Mouse (Mus musculus) left cerebral cortex, adult 2 months (tissue): ENCODE measurements around the gene Olfr1484. TPM values are rescaled to one million over a fixed set of nuclear protein-coding genes. Genes with fewer than 3 reads are reported as not detected.
"Not testable (repeated sequence)": the region's sequence is repeated elsewhere in the genome, so short reads cannot be mapped to it uniquely, and the experiment has no call there.

Experiments
- DNase-seq, 2 experiments: peaks; one replicate each; pipeline ENCODE4 v3.0.0; 2021 to 2022; ENCODE audit warnings: low spot score in 2 of 2, mixed read lengths in 1 of 2; ENCODE audit errors: extremely low spot score in 1 of 2
- H3K27ac ChIP-seq: fragments of 200-600 bp; 2 replicates; pipeline ENCODE4 v1.8.1; 2022
- H3K4me3 ChIP-seq: fragments of 200-600 bp; 2 replicates; pipeline ENCODE4 v1.8.1; 2022
- CTCF ChIP-seq: fragments of 200-600 bp; IDR thresholded peaks from 2 replicates; pipeline ENCODE4 v1.8.1; 2022; ENCODE audit warnings: antibody characterized with exemption, mild to moderate bottlenecking, moderate library complexity
- intact Hi-C: fragments of 180-260 bp; cut with DNase I; formaldehyde crosslinking; loops from one replicate; pipeline ENCODE4 v1.15.1; 2025
- long read RNA-seq, 2 experiments: library from polyadenylated mRNA; stranded (forward); transcript quantifications; one replicate each; pipeline ENCODE4 v2.0.0; 2021; ENCODE audit warnings: borderline mapping rate in 2 of 2
- microRNA-seq, 2 experiments: library from miRNA; unstranded; fragments of <30 nt; microRNA quantifications; one replicate each; pipeline ENCODE4 v1.2.0; 2021
- total RNA-seq, 2 experiments: library from RNA; stranded (reverse); gene quantifications; 2 replicates each; pipeline ENCODE4 v1.2.3; 2021

The Olfr1484 gene
- not detected for total RNA-seq
- long read RNA-seq, experiment 1: 0 reads
- long read RNA-seq, experiment 2: 0 reads

DNA sequence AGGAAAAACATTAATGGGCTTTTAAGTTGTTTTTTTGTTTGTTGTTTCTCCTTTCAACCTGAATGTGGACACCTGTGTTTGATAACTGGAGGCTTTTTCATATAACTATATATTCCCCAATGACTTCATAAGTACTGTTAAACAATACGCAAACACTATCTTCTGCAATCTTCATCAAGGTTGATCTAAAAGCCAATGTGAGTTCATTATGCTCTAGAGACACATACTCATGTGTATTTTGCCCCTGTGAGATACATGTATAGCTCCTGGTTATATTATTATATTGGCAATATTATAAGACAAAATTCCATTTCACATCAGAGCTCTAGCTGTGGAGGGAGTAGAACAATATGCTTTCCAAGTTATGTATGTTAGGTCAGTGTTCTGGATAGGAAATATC lies at the start of gene Olfr1484:
Olfr1484 (plus strand) TSS at position 301 of the 400 bp plus-strand sequence.
- TF ChIP-seq CTCF: no peak
- intact Hi-C loops: no loop called here
- no peak for DNase-seq

DNA sequence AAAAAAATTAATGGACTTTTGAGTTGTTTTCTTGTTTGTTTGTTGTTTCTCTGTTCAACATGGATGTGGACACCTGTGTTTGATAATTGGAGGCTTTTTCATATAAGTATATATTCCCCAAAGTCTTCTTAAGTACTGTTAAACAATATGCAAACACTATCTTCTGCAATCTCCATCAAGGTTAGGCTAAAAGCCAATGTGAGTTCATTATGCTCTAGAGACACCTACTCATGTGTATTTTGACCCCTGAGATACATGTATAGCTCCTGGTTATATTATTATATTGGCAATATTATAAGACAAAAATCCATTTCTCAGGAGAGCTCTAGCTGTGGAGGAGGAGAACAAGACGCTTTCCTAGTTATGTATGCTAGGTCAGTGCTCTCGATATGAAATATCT lies 33.8 kb downstream of the Olfr1484 start, which contains the start of gene Olfr1487:
Olfr1487 (plus strand) TSS at position 301 of the 400 bp plus-strand sequence.
- DNase-seq, H3K27ac ChIP-seq, H3K4me3 ChIP-seq, intact Hi-C loops: not testable (repeated sequence)

More for the DNA sequence above, at the start of gene Olfr1484:
- Histone ChIP-seq H3K27ac (no peak within 1 kb of the TSS), H3K4me3 (no peak within 1 kb of the TSS)

DNA sequence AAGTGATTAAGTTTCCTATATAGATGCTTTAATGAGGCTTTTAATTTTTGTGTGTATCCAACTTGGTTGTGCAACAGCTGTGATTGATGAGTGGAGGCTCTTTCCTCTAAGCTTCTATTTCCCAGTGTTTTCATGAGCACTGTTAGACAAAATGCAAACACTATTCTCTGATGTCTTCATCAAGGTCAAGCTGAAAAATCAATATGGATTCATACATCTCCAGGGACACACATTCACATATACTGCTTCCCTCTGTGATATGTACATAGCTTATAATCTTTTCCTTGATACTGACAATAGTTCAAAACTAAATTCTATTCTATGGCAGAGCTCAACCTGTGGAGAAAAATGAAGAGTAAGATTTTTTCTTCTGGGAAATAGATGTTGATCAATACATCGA lies 48.0 kb downstream of the Olfr1484 start, which contains the start of gene Olfr1489:
Olfr1489 (plus strand) TSS at position 301 of the 400 bp plus-strand sequence.
- DNase-seq: no peak
- H3K27ac ChIP-seq: no peak within 1 kb of the TSS
- TF ChIP-seq CTCF: no peak
- H3K4me3 ChIP-seq: no peak within 1 kb of the TSS
- intact Hi-C loops: no loop called here

Small RNA genes within 50 kb of the gene (microRNA-seq; reads per million reads assigned to microRNA genes)
- gene Gm22323: 0 reads per million in 2 experiments
- 0 reads per million in 2 experiments for gene Gm23931

Other genes starting within 250 kb of the Olfr1484 start
- gene Olfr1466, start 244.6 kb upstream of the Olfr1484 start, total RNA-seq: not detected
- gene Olfr1467, start 221.3 kb upstream of the Olfr1484 start, total RNA-seq: not detected
- not detected for gene Olfr1469, start 175.7 kb upstream of the Olfr1484 start, total RNA-seq
- not detected for gene Olfr1471, start 140.1 kb upstream of the Olfr1484 start, total RNA-seq
- not detected for gene Olfr1472, start 127.4 kb upstream of the Olfr1484 start, total RNA-seq
- not detected for gene Olfr1474, start 113.9 kb upstream of the Olfr1484 start, total RNA-seq
- gene Olfr1475, start 103.3 kb upstream of the Olfr1484 start, total RNA-seq: not detected
- gene Olfr1477, start 83.0 kb upstream of the Olfr1484 start, total RNA-seq: not detected
- gene Olfr1480, start 55.6 kb upstream of the Olfr1484 start, total RNA-seq: not detected
- gene Olfr1487, start 33.9 kb downstream of the Olfr1484 start, total RNA-seq: not detected
- not detected for gene Olfr1489, start 48.1 kb downstream of the Olfr1484 start, total RNA-seq
- gene Olfr1490, start 67.6 kb downstream of the Olfr1484 start, total RNA-seq: not detected
- gene Olfr1491, start 113.8 kb downstream of the Olfr1484 start, total RNA-seq: not detected
- gene Olfr1493-ps1, start 139.8 kb downstream of the Olfr1484 start, total RNA-seq: not detected
- not detected for gene Olfr1494, start 156.2 kb downstream of the Olfr1484 start, total RNA-seq
- not detected for gene Olfr1495, start 181.1 kb downstream of the Olfr1484 start, total RNA-seq
- not detected for gene Olfr1496, start 194.4 kb downstream of the Olfr1484 start, total RNA-seq
- not detected for gene Olfr1497, start 214.7 kb downstream of the Olfr1484 start, total RNA-seq
- gene Olfr1499, start 235.9 kb downstream of the Olfr1484 start, total RNA-seq: not detected
- gene Olfr1500, start 247.0 kb downstream of the Olfr1484 start, total RNA-seq: not detected